Mouse (Mus musculus): Measurements from ENCODE around the gene Kremen2. TPM values are rescaled to one million over a fixed set of nuclear protein-coding genes. Genes with fewer than 3 reads are reported as not detected.

Gene Kremen2
- polyA plus RNA-seq, 1 experiment from 2014 or later = not detected

DNA sequence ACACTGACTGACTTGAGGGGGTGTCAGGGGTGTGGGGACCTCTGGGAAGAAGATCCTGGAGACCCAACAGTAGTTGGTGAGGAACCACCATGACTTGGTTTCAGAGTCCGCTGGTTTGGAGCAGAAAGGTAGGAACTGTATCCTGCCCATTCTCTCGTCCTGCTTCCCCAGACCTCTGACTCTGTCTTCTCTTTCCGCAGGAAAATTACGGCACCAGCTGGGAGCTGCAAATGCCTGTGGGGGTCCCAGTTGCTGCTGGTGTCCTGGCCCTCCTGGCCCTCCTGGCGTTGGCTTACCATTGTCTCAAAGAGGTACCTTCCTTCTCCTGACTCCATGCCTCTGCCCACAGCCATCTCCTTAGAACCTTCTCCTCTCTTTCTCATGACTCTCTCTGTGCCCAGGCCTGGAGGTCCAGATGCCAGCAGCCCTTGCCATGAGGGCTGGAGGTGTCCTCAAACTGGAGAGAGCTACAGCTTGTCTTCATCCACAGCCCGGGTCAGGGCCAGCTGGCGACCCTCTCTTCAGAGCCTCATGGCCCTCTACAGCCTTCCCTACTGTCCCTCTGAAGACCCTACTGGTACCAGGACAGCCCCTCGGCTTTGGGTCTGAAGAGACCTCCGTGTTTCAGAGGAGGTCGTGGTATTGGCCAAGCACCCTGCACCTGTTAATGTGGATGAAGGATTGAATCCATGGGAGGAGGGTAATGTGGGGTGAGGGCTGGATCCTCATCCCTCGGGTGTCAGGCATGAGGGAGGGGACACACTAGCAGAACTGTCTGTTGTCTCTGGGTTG is 4.0 kb upstream of the Kremen2 start:
- peak overlapping the region; percentile 42 for H3K4me3 ChIP-seq (ENCODE audit: low read depth, low read length)
- no peak for TF ChIP-seq CTCF (IDR thresholded peaks at IDR 0.05; ENCODE audit: low read depth)
- TF ChIP-seq EP300 (IDR thresholded peaks at IDR 0.05; ENCODE audit: low read depth) = no peak
- H3K4me2 ChIP-seq (ENCODE audit: low read depth, low read length) = peak overlapping the region; percentile 67
- H3K27ac ChIP-seq (ENCODE audit: low read depth) = no peak overlapping the region
- ATAC-seq (no peak), DNase-seq (no peak)
- H3K36me3 ChIP-seq (replicated peaks; ENCODE audit: insufficient read depth, low read length) = 0 out of 2 replicates have a peak, but pooled peaks cover 4% of the 10 kb centered on the region
- peaks cover 25% of the 10 kb centered on the region for H3K27me3 ChIP-seq (ENCODE audit: insufficient read depth, low read length)
- WGBS (ENCODE audit: insufficient replicate concordance) = 66% methylated on average over 11 of the region's 11 CpGs
- no peaks in the 10 kb centered on the region for H3K9me3 ChIP-seq (ENCODE audit: low read length)
- H3K4me1 ChIP-seq (ENCODE audit: insufficient read depth) = peaks cover 14% of the 10 kb centered on the region
- H3K9ac ChIP-seq (replicated peaks) = no peak overlapping the region; the same call in 1 of the 2 replicates

DNA sequence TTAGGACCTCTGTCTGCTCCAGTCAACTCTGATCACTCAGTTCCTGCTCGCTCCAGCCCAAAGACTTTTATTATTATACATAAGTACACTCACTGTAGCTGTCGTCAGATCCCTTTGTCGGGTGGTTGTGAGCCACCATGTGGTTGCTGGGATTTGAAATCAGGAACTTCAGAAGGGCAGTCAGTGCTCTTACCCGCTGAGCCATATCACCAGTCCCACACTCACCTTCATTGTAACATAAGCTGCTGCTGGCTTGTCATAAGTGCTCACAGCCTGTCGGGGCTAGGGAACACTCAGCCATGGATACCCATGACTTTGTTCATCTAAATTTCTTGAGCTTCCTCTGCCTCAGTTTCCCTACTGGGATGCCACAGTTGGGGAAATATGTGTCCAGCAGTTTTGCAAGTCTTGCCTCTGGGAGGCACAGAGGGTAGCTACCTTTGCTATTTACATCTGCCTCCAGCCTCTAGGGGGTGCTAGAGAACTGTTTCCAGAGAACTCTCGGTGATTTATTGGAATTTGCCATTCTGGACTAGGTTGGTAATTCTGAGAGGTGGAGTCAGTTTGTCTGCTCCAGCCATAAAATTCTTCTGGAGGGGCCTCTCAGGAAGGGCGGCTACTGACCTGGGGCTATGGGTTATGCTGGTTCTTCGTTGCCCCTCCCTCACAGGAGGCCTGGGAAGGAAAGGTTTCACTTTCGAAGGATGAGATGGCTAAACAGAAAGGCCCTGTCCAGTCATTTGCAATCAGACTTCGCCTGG is 3.2 kb upstream of the Kremen2 start:
- Histone ChIP-seq H3K4me2 (ENCODE audit: low read depth, low read length) (peak overlapping the region; percentile 67), H3K9me3 (ENCODE audit: low read length) (no peaks in the 10 kb centered on the region), H3K4me1 (ENCODE audit: insufficient read depth) (peaks cover 14% of the 10 kb centered on the region), H3K4me3 (ENCODE audit: low read depth, low read length) (peak overlapping the region; percentile 42), H3K27ac (ENCODE audit: low read depth) (no peak overlapping the region), H3K36me3 (replicated peaks; ENCODE audit: insufficient read depth, low read length) (0 out of 2 replicates have a peak, but pooled peaks cover 4% of the 10 kb centered on the region), H3K27me3 (ENCODE audit: insufficient read depth, low read length) (peaks cover 33% of the 10 kb centered on the region), H3K9ac (replicated peaks) (no peak overlapping the region; the same call in 1 of the 2 replicates)
- 20% methylated on average over 10 of the region's 10 CpGs for WGBS (ENCODE audit: insufficient replicate concordance)
- ATAC-seq (peak; percentile 71), DNase-seq (peak; percentile 72)
- TF ChIP-seq EP300 (IDR thresholded peaks at IDR 0.05; ENCODE audit: low read depth) = no peak
- TF ChIP-seq CTCF (IDR thresholded peaks at IDR 0.05; ENCODE audit: low read depth) = peak; percentile 90

DNA sequence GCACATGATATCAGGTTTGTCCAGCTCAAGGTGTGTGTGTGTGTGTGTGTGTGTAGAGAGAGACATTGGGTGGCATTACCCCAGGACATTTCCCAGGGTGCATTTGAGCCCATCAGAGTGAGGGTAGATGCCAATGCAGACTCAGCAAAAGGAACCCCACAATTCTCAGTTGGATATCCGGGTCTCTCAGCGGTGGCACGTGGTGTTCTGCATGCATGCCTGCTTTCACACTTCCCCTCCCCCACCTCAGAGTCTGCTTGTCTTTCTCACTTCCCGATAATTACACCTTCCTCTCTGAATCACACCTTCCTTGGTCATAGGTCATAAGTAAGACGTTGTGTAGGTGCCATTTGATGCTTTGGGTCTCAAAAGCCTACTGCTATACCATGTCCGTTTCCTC is 2.4 kb upstream of the Kremen2 start:
- H3K4me3 ChIP-seq (ENCODE audit: low read depth, low read length) = no peak overlapping the region
- no peaks in the 10 kb centered on the region for H3K36me3 ChIP-seq (replicated peaks; ENCODE audit: insufficient read depth, low read length)
- DNase-seq (no peak), ATAC-seq (no peak)
- peaks cover 14% of the 10 kb centered on the region for H3K4me1 ChIP-seq (ENCODE audit: insufficient read depth)
- TF ChIP-seq CTCF (IDR thresholded peaks at IDR 0.05; ENCODE audit: low read depth) (no peak), EP300 (IDR thresholded peaks at IDR 0.05; ENCODE audit: low read depth) (no peak)
- H3K9ac ChIP-seq (replicated peaks) = no peak overlapping the region
- no peaks in the 10 kb centered on the region for H3K9me3 ChIP-seq (ENCODE audit: low read length)
- H3K27ac ChIP-seq (ENCODE audit: low read depth) = no peak overlapping the region
- H3K4me2 ChIP-seq (ENCODE audit: low read depth, low read length) = no peak overlapping the region
- 19% methylated on average over 6 of the region's 6 CpGs for WGBS (ENCODE audit: insufficient replicate concordance)
- peaks cover 40% of the 10 kb centered on the region for H3K27me3 ChIP-seq (ENCODE audit: insufficient read depth, low read length)

DNA sequence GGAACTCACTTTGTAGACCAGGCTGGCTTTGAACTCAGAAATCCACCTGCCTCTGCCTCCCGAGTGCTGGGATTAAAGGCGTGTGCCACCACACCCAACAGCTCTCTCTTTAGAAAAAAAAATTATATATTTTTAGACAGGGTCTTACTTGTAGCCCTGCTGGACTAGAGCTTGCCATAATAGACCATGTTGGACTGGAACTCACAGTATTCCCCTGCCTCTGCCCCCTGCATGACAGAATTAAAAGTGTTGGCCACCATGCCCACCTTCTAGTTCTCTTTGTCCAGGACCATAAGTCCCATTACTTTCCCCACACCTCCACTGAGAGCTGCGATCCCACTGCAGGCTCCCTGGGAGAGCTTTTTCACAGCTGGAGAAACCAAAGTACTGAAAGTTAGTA is 1.8 kb upstream of the Kremen2 start:
- ATAC-seq (no peak), DNase-seq (no peak)
- peaks cover 16% of the 10 kb centered on the region for H3K4me1 ChIP-seq (ENCODE audit: insufficient read depth)
- no peak overlapping the region for H3K4me3 ChIP-seq (ENCODE audit: low read depth, low read length)
- no peaks in the 10 kb centered on the region for H3K9me3 ChIP-seq (ENCODE audit: low read length)
- H3K27me3 ChIP-seq (ENCODE audit: insufficient read depth, low read length) = peaks cover 46% of the 10 kb centered on the region
- no peak overlapping the region for H3K4me2 ChIP-seq (ENCODE audit: low read depth, low read length)
- H3K9ac ChIP-seq (replicated peaks) = no peak overlapping the region
- H3K27ac ChIP-seq (ENCODE audit: low read depth) = no peak overlapping the region
- 70% methylated on average over 3 of the region's 3 CpGs for WGBS (ENCODE audit: insufficient replicate concordance)
- no peak for TF ChIP-seq EP300 (IDR thresholded peaks at IDR 0.05; ENCODE audit: low read depth)
- TF ChIP-seq CTCF (IDR thresholded peaks at IDR 0.05; ENCODE audit: low read depth) = no peak
- H3K36me3 ChIP-seq (replicated peaks; ENCODE audit: insufficient read depth, low read length) = no peaks in the 10 kb centered on the region

DNA sequence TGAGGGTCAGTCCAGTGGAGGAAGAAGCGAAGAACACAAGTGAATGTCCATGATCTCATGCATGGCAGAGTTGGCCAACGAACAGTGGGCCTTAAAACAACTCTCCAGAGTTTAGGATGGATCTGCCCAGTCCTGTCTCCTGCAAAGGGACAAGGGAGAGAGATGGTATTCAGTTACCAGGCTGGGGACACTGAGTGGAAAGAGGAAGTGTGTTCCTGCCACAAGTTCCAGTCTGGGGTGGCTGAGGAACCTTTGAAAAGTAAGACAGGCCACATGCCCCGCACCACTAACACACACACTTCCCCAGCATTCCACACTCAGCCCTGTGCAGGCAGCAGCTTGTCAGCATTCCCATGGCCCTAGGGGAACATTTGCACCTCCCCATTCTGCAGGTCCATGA is 1.1 kb upstream of the Kremen2 start:
- no peak for DNase-seq
- Histone ChIP-seq H3K4me1 (ENCODE audit: insufficient read depth) (peaks cover 19% of the 10 kb centered on the region), H3K9me3 (ENCODE audit: low read length) (no peaks in the 10 kb centered on the region), H3K4me2 (ENCODE audit: low read depth, low read length) (no peak overlapping the region), H3K27me3 (ENCODE audit: insufficient read depth, low read length) (peaks cover 53% of the 10 kb centered on the region), H3K9ac (replicated peaks) (no peak overlapping the region), H3K36me3 (replicated peaks; ENCODE audit: insufficient read depth, low read length) (no peaks in the 10 kb centered on the region), H3K27ac (ENCODE audit: low read depth) (no peak overlapping the region), H3K4me3 (ENCODE audit: low read depth, low read length) (no peak overlapping the region)
- TF ChIP-seq CTCF (IDR thresholded peaks at IDR 0.05; ENCODE audit: low read depth) (no peak), EP300 (IDR thresholded peaks at IDR 0.05; ENCODE audit: low read depth) (no peak)
- ATAC-seq = no peak
- WGBS (ENCODE audit: insufficient replicate concordance) = 70% methylated on average over 3 of the region's 3 CpGs

DNA sequence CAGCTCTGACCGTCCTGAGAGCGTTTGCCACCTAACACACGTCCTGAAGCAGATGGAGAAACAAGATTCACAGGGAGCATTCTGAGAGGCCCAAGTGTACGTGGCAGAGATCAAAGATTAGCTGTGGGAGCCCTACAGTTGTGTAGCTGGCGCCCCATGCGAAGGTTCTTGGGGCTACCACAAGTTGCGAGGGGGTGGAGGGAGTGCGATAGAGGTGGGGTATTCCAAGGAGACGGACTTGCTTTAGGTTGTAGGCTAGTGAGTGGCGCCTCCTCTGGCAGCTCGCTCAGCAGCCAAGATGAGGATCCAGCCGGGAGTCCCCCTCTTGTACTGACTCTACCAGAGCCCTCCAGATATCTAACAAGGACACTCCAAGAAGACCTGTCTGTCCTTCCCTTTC is 678 bp upstream of the Kremen2 start:
- H3K27me3 ChIP-seq (ENCODE audit: insufficient read depth, low read length) = peaks cover 58% of the 10 kb centered on the region
- no peak overlapping the region for H3K9ac ChIP-seq (replicated peaks)
- whole genome bisulfite sequencing (ENCODE audit: insufficient replicate concordance) = 15% methylated on average over 12 of the region's 12 CpGs
- H3K9me3 ChIP-seq (ENCODE audit: low read length) = no peaks in the 10 kb centered on the region
- H3K4me3 ChIP-seq (ENCODE audit: low read depth, low read length) = no peak overlapping the region
- peak overlapping the region; percentile 47; the same call in 1 of the 2 replicates for H3K4me2 ChIP-seq (ENCODE audit: low read depth, low read length)
- ATAC-seq (no peak), DNase-seq (no peak)
- TF ChIP-seq CTCF (IDR thresholded peaks at IDR 0.05; ENCODE audit: low read depth) (peak; percentile 24; the same call in 1 of the 2 replicates), EP300 (IDR thresholded peaks at IDR 0.05; ENCODE audit: low read depth) (no peak)
- no peak overlapping the region for H3K27ac ChIP-seq (ENCODE audit: low read depth)
- H3K4me1 ChIP-seq (ENCODE audit: insufficient read depth) = peaks cover 19% of the 10 kb centered on the region
- H3K36me3 ChIP-seq (replicated peaks; ENCODE audit: insufficient read depth, low read length) = no peaks in the 10 kb centered on the region
